Mouse (Mus musculus) lung, embryonic 16.5 days (tissue): ENCODE data around the gene Slc25a27. TPM values are rescaled to one million over a fixed set of nuclear protein-coding genes. Genes with fewer than 3 reads are reported as not detected.

Source experiments
- ATAC-seq: fragments of 200-750 bp; cut with Nextera tagmentation; 2 replicates; pipeline ENCODE4 v1.8.0; 2017; ENCODE audit warnings: low read depth, mild to moderate bottlenecking, moderate library complexity
- H3K27ac ChIP-seq: fragments of 300-500 bp; sonication (generic); 2 replicates; pipeline ENCODE4 v1.5.1; 2014; ENCODE audit warnings: mild to moderate bottlenecking, control low read depth, low read length
- H3K27me3 ChIP-seq: fragments of 300-500 bp; sonication (generic); 2 replicates; pipeline ENCODE4 v1.6.1; 2014; ENCODE audit warnings: low read depth, low read length, mixed read lengths; ENCODE audit not compliant: control insufficient read depth, insufficient read depth
- H3K36me3 ChIP-seq: fragments of 300-500 bp; sonication (generic); 2 replicates; pipeline ENCODE4 v1.6.1; 2014; ENCODE audit warnings: low read length; ENCODE audit not compliant: control insufficient read depth, insufficient read depth
- H3K4me1 ChIP-seq: fragments of 300-500 bp; sonication (generic); replicated peaks from 2 replicates; pipeline ENCODE4 v1.6.1; 2014; ENCODE audit warnings: low read length, mixed read lengths; ENCODE audit not compliant: control insufficient read depth, insufficient read depth
- H3K4me2 ChIP-seq: fragments of 300-500 bp; sonication (generic); 2 replicates; pipeline ENCODE4 v1.6.1; 2014; ENCODE audit warnings: low read depth, low read length, control low read depth
- H3K4me3 ChIP-seq: fragments of 300-500 bp; sonication (generic); 2 replicates; pipeline ENCODE4 v1.5.1; 2014; ENCODE audit warnings: mild to moderate bottlenecking, low read length, control low read depth
- H3K9ac ChIP-seq: fragments of 300-500 bp; sonication (generic); 2 replicates; pipeline ENCODE4 v1.6.1; 2014; ENCODE audit warnings: low read length, control low read depth
- H3K9me3 ChIP-seq: fragments of 300-500 bp; sonication (generic); 2 replicates; pipeline ENCODE4 v1.6.1; 2016; ENCODE audit warnings: low read length; ENCODE audit not compliant: control insufficient read depth
- WGBS: fragments of 180-500 bp; shearing (Covaris S2); extraction: QIAGEN DNeasy Blood & Tissue Kit; methylation state at CpG from one replicate; pipeline ENCODE4 v1.1.7; 2014; 5-methylcytosine and 5-hydroxymethylcytosine counted together
- polyA plus RNA-seq: library from polyadenylated mRNA; unstranded; fragments of >200 nt; fragmentation: Nextera tagmentation; extraction: Ambion mirVana; gene quantifications from 2 replicates; pipeline ENCODE4 v1.2.1, GENCODE M21; 2015

The Slc25a27 gene
- polyA plus RNA-seq, 1 experiment from 2014 or later, result 19.0 TPM

DNA sequence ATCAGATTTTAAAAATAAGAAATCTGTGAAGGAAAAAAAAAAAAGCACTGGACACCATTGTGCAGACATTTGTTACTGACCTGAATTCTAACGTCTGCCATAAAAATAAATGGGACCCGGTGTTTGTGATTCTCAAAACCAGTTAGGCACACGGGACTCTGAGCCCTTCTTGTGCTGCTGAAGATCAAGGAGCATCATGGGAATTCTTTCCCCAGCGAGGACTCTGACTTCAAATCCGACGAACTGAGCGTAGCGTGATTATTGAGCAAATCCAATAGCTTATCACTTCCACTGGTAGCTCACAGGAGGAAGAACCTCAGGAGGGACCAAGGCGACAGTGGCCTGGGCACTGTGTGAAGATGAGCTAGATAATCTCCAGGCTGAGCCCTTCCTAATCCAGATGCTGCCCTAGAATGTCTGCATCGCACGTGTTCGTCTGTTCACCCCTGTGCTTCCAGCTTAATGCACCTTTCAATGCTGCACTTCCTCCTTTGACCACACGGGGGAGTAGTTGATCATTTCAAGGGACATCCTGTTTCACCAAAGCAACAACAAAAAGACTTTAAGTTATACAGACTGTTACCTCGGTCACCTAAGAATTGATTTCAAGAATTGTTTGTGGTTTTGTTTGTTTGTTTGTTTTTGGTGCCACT, 32.1 kb upstream of the Slc25a27 start:
- no peak overlapping the region for H3K9ac ChIP-seq
- H3K36me3 ChIP-seq, result peaks cover 14% of the 10 kb centered on the region
- 0 out of 2 replicates have a peak, but pooled peaks cover 3% of the 10 kb centered on the region for H3K9me3 ChIP-seq
- no peak overlapping the region for H3K4me2 ChIP-seq
- ATAC-seq, result no peak
- H3K4me1 ChIP-seq, result no peaks in the 10 kb centered on the region
- H3K27me3 ChIP-seq, result no peaks in the 10 kb centered on the region
- WGBS, result 42% methylated on average over 14 of the region's 14 CpGs
- H3K27ac ChIP-seq, result no peak overlapping the region
- H3K4me3 ChIP-seq, result no peak overlapping the region

DNA sequence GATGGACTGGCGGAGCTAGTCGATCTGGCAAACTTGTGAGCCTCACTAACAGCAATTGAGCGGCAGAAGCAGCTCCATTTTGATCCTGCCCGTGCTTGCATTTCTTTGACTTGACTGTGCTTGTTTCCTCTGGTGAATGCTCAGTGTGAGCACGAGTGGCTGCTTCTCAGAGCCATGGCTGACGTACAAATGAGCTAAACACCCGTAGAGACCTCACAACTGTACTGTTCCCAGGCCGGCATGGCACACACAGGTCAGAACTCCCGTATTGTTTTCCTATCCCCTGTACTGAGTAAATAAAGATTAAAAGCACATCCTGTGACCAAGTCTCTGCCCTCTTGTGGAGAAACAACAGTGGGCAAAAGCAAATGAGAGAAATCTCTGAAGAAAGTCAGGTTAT, 22.6 kb upstream of the Slc25a27 start:
- WGBS, result 72% methylated on average over 9 of the region's 9 CpGs
- Histone ChIP-seq H3K9ac (no peak overlapping the region), H3K4me3 (no peak overlapping the region), H3K27ac (no peak overlapping the region), H3K4me2 (no peak overlapping the region), H3K36me3 (peaks cover 27% of the 10 kb centered on the region), H3K27me3 (no peaks in the 10 kb centered on the region), H3K4me1 (no peaks in the 10 kb centered on the region), H3K9me3 (no peaks in the 10 kb centered on the region)
- ATAC-seq, result no peak

- no peaks in the 10 kb centered on the region for H3K9me3 ChIP-seq
- no peak overlapping the region for H3K27ac ChIP-seq
- no peak overlapping the region for H3K4me2 ChIP-seq
- ATAC-seq, result no peak
- peaks cover 29% of the 10 kb centered on the region for H3K36me3 ChIP-seq
- H3K4me1 ChIP-seq, result no peaks in the 10 kb centered on the region
- H3K9ac ChIP-seq, result no peak overlapping the region
- H3K27me3 ChIP-seq, result no peaks in the 10 kb centered on the region
- 93% methylated on average over 5 of the region's 5 CpGs for whole genome bisulfite sequencing
- H3K4me3 ChIP-seq, result no peak overlapping the region
Measured at GRCm38 (mm10) chr17:43684638-43685037, 17.6 kb upstream of the Slc25a27 start.

DNA sequence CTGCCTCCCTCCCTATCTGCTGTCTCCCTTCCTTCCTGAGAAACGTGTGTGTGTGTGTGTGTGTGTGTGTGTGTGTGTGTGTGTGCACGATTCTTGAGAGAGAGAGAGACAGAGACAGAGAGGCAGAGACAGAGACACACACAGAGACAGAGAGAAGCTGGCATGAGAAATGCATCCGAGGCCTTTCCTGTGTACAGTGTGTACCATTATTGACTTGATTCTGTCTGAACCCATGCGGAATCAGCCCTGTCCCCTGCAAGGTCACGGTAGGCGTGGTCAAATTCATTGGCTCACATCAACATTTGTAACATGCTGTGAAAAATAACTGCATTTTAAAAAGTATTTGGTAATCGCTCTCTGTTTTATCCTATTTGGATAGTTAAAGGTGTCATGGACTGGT, 17.1 kb upstream of the Slc25a27 start:
- H3K4me2 ChIP-seq, result no peak overlapping the region
- H3K27ac ChIP-seq, result no peak overlapping the region
- 89% methylated on average over 5 of the region's 7 CpGs for WGBS
- H3K9me3 ChIP-seq, result no peaks in the 10 kb centered on the region
- no peak overlapping the region for H3K9ac ChIP-seq
- H3K4me3 ChIP-seq, result no peak overlapping the region
- no peak for ATAC-seq
- H3K36me3 ChIP-seq, result peaks cover 29% of the 10 kb centered on the region
- H3K27me3 ChIP-seq, result no peaks in the 10 kb centered on the region
- H3K4me1 ChIP-seq, result no peaks in the 10 kb centered on the region

GRCm38 (mm10) chr17:43677317-43677716, 10.3 kb upstream of the Slc25a27 start:
- ATAC-seq, result no peak

GRCm38 (mm10) chr17:43676241-43676640, 9.2 kb upstream of the Slc25a27 start:
- Histone ChIP-seq H3K9me3 (no peaks in the 10 kb centered on the region), H3K36me3 (peaks cover 10% of the 10 kb centered on the region; the same call in 1 of the 2 replicates), H3K4me1 (peaks cover 15% of the 10 kb centered on the region), H3K4me3 (no peak overlapping the region), H3K27me3 (no peaks in the 10 kb centered on the region), H3K27ac (no peak overlapping the region), H3K4me2 (no peak overlapping the region), H3K9ac (no peak overlapping the region)
- WGBS, result 82% methylated on average over 1 of the region's 1 CpGs
- ATAC-seq, result no peak

More at GRCm38 (mm10) chr17:43677317-43677716, 10.3 kb upstream of the Slc25a27 start:
- 24% methylated on average over 1 of the region's 1 CpGs for whole genome bisulfite sequencing
- H3K4me1 ChIP-seq, result peaks cover 12% of the 10 kb centered on the region
- no peak overlapping the region for H3K4me3 ChIP-seq
- H3K27ac ChIP-seq, result no peak overlapping the region
- H3K9me3 ChIP-seq, result no peaks in the 10 kb centered on the region
- H3K4me2 ChIP-seq, result no peak overlapping the region
- H3K36me3 ChIP-seq, result peaks cover 10% of the 10 kb centered on the region; the same call in 1 of the 2 replicates
- H3K9ac ChIP-seq, result no peak overlapping the region
- no peaks in the 10 kb centered on the region for H3K27me3 ChIP-seq

- Histone ChIP-seq H3K9ac (no peak overlapping the region), H3K4me3 (no peak overlapping the region), H3K4me1 (peaks cover 15% of the 10 kb centered on the region), H3K27me3 (no peaks in the 10 kb centered on the region), H3K27ac (peak overlapping the region; percentile 38; the same call in 1 of the 2 replicates), H3K9me3 (no peaks in the 10 kb centered on the region), H3K4me2 (no peak overlapping the region), H3K36me3 (peaks cover 6% of the 10 kb centered on the region; the same call in 1 of the 2 replicates)
- peak; percentile 81 for ATAC-seq
- WGBS, result 0% methylated on average over 1 of the region's 1 CpGs
Measured at GRCm38 (mm10) chr17:43675228-43675627, 8.2 kb upstream of the Slc25a27 start.

DNA sequence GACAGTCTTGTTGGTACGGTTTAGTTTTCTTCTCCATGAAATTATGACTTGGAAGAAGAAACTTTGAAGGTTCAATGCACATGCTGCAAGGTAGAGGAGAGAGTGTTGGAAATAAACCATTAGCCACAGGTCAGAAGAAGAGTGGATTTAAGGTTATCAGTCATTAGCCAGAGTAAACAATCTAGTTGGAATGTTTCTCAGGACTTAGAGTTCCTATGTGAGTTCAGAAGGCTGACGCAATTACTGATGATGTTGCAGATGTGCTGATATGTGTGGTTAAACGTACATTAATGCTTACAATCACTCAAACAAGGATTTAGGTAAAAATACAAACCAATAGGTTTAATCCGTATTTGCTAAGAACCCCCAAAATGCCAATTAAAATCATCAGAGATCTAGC, 4.9 kb upstream of the Slc25a27 start:
- Histone ChIP-seq H3K27me3 (no peaks in the 10 kb centered on the region), H3K4me1 (peaks cover 26% of the 10 kb centered on the region), H3K4me3 (no peak overlapping the region), H3K4me2 (no peak overlapping the region), H3K9ac (no peak overlapping the region), H3K27ac (no peak overlapping the region), H3K9me3 (no peaks in the 10 kb centered on the region), H3K36me3 (no peaks in the 10 kb centered on the region)
- ATAC-seq, result no peak
- WGBS, result 50% methylated on average over 4 of the region's 4 CpGs

DNA sequence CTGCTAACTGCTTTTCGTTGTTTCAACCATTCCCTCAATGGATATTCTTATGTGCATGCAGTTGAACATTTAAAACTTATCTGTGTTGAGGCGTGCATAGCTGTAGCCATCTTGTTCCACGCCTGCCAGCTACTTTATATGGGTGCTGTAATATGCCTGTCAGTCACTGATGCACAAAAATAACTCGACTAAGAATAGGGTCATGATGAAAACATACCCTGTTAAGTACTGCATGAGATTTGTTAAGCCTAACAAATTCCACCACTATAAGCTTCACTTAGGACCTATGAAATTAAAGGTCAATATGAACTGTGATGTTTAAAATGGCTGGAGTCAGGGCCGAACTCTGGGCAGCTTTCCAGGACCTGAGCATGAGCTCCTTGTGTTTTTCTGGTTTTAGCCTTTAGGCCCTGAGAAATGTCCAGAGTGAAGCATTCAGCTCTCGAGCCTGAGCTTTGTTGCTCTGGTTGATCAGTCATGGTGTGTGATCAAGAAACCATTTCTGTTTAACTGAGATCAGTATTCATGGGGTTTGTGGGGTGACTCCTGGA, 2.2 kb upstream of the Slc25a27 start:
- peak overlapping the region; percentile 37; the same call in 1 of the 2 replicates for H3K27ac ChIP-seq
- H3K9ac ChIP-seq, result peak overlapping the region; percentile 34; the same call in 1 of the 2 replicates
- no peak for ATAC-seq
- H3K27me3 ChIP-seq, result no peaks in the 10 kb centered on the region
- peak overlapping the region; percentile 25 for H3K4me3 ChIP-seq
- H3K36me3 ChIP-seq, result no peaks in the 10 kb centered on the region
- no peaks in the 10 kb centered on the region for H3K9me3 ChIP-seq
- 51% methylated on average over 6 of the region's 6 CpGs for WGBS
- H3K4me2 ChIP-seq, result peak overlapping the region; percentile 62
- H3K4me1 ChIP-seq, result peaks cover 21% of the 10 kb centered on the region
